Mouse (Mus musculus): Measurements from ENCODE around the gene Pum2. TPM values are rescaled to one million over a fixed set of nuclear protein-coding genes. Genes with fewer than 3 reads are reported as not detected.
"Not testable (repeated sequence)": the region's sequence is repeated elsewhere in the genome, so short reads cannot be mapped to it uniquely, and the experiment has no call there.

Pum2 gene
- polyA plus RNA-seq, 1 experiment from 2014 or later, result 22.6 TPM

DNA sequence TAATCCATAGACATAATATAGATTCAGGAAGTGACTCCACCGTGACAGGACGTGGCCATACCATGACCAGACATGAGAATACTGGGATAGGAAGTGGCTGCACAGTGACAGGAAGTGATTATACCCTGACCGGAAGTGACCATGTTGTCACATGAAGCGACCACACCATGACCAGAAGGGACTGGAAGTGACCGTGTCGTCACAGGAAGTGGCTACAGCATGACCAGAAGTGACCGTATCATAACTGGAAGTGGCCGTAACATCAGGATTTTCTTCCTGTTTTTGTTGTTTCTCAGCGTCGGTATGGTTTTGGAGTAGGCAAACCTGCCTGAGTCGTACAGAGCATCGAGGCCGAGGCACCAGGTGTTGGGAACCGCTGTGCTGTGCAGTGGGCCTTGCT is 37.0 kb upstream of the Pum2 start:
- Histone ChIP-seq H3K9ac (ENCODE audit: low read length) (no peak overlapping the region), H3K4me1 (replicated peaks; ENCODE audit: control insufficient read depth, insufficient read depth) (no peaks in the 10 kb centered on the region), H3K27me3 (ENCODE audit: control insufficient read depth, insufficient read depth, low read length) (no peaks in the 10 kb centered on the region), H3K4me2 (replicated peaks; ENCODE audit: low read depth) (no peak overlapping the region), H3K27ac (replicated peaks) (no peak overlapping the region), H3K36me3 (ENCODE audit: control insufficient read depth, insufficient read depth, low read length) (no peaks in the 10 kb centered on the region), H3K9me3 (ENCODE audit: control insufficient read depth, low read length) (no peaks in the 10 kb centered on the region), H3K4me3 (ENCODE audit: low read depth, low read length) (no peak overlapping the region)
- peak; percentile 13 for DNase-seq (ENCODE audit: low spot score)
- ATAC-seq (ENCODE audit: low FRiP score, low TSS enrichment), result no peak
- no peak for TF ChIP-seq CTCF (IDR thresholded peaks at IDR 0.05; ENCODE audit: low read depth)
- TF ChIP-seq EP300 (optimal IDR thresholded peaks at IDR 0.05), result no peak
- 94% methylated on average over 14 of the region's 14 CpGs for WGBS

DNA sequence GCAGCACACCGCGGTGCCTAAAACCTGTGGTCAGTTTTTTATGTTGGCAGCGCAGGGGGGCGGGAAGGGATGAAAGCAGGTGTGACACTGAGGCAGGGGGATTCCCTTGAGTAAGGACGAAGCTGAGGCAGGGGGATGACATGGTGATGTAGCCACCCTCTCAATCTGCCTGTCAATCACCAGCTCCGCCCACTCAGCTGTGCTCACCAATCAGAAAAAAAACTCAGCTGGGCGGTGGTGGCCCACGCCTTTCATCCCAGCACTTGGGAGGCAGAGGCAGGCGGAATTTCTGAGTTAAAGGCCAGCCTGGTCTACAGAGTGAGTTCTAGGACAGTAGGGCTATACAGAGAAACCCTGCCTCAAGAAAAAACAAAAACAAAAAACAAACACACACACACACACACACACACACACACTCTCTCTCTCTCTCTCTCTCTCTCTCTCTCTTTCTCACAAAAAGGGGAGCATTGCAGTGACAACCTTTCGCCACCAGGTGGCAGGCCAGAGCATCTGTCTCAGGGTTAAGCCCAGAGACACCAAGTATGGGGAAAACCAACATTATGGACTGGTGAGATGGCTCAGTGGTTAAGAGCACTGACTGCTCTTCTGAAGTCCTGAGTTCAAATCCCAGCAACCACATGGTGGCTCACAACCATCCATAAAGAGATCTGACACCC is 35.4 kb upstream of the Pum2 start:
- H3K27me3 ChIP-seq (ENCODE audit: control insufficient read depth, insufficient read depth, low read length); H3K9me3 ChIP-seq (ENCODE audit: control insufficient read depth, low read length); H3K27ac ChIP-seq (replicated peaks); H3K4me3 ChIP-seq (ENCODE audit: low read depth, low read length); H3K9ac ChIP-seq (ENCODE audit: low read length); ATAC-seq (ENCODE audit: low FRiP score, low TSS enrichment); H3K36me3 ChIP-seq (ENCODE audit: control insufficient read depth, insufficient read depth, low read length); H3K4me1 ChIP-seq (replicated peaks; ENCODE audit: control insufficient read depth, insufficient read depth); H3K4me2 ChIP-seq (replicated peaks; ENCODE audit: low read depth): not testable (repeated sequence)
- DNase-seq (ENCODE audit: low spot score), result peak; percentile 79
- TF ChIP-seq CTCF (IDR thresholded peaks at IDR 0.05; ENCODE audit: low read depth), result peak; percentile 90
- WGBS, result 76% methylated on average over 10 of the region's 10 CpGs

DNA sequence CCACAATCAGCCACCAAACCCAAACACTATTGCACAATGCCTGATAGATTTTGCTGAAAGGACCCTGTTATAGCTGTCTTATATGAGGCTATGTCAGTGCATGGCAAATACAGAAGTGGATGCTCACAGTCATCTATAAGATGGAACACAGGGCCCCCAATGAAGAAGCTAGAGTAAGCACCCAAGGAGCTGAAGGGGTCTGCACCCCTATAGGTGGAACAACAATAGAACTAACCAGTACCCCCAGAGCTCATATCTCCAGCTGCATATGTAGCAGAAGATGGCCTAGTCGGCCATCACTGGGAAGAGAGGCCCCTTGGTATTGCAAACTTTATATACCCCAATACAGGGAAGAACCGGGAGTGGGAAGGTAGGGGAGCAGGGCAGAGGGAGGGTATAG is 33.7 kb upstream of the Pum2 start:
- not testable (repeated sequence) for ATAC-seq (ENCODE audit: low FRiP score, low TSS enrichment); H3K27me3 ChIP-seq (ENCODE audit: control insufficient read depth, insufficient read depth, low read length); DNase-seq (ENCODE audit: low spot score); H3K4me1 ChIP-seq (replicated peaks; ENCODE audit: control insufficient read depth, insufficient read depth); H3K9me3 ChIP-seq (ENCODE audit: control insufficient read depth, low read length); H3K9ac ChIP-seq (ENCODE audit: low read length); H3K36me3 ChIP-seq (ENCODE audit: control insufficient read depth, insufficient read depth, low read length); H3K27ac ChIP-seq (replicated peaks)
- 1% methylated on average over 2 of the region's 2 CpGs for WGBS
- Histone ChIP-seq H3K4me3 (ENCODE audit: low read depth, low read length) (peak overlapping the region; percentile 89), H3K4me2 (replicated peaks; ENCODE audit: low read depth) (peak overlapping the region; percentile 52)

- under 1% methylated on average over 46 of the region's 47 CpGs for WGBS
- peak overlapping the region; percentile 89 for H3K4me3 ChIP-seq (ENCODE audit: low read depth, low read length)
- H3K27me3 ChIP-seq (ENCODE audit: control insufficient read depth, insufficient read depth, low read length), result no peaks in the 10 kb centered on the region
- peak; percentile 97 for DNase-seq (ENCODE audit: low spot score)
- no peaks in the 10 kb centered on the region for H3K36me3 ChIP-seq (ENCODE audit: control insufficient read depth, insufficient read depth, low read length)
- H3K27ac ChIP-seq (replicated peaks), result peak overlapping the region; percentile 98
- H3K4me1 ChIP-seq (replicated peaks; ENCODE audit: control insufficient read depth, insufficient read depth), result no peaks in the 10 kb centered on the region
- TF ChIP-seq CTCF (IDR thresholded peaks at IDR 0.05; ENCODE audit: low read depth) (peak; percentile 34; the same call in 1 of the 2 replicates), EP300 (optimal IDR thresholded peaks at IDR 0.05) (no peak)
- H3K9me3 ChIP-seq (ENCODE audit: control insufficient read depth, low read length), result no peaks in the 10 kb centered on the region
- peak overlapping the region; percentile 59 for H3K4me2 ChIP-seq (replicated peaks; ENCODE audit: low read depth)
- H3K9ac ChIP-seq (ENCODE audit: low read length), result peak overlapping the region; percentile 96
- peak; percentile 98 for ATAC-seq (ENCODE audit: low FRiP score, low TSS enrichment)
Measured at GRCm38 (mm10) chr12:8640711-8641424, 33.1 kb upstream of the Pum2 start.

- ATAC-seq (ENCODE audit: low FRiP score, low TSS enrichment), result 0 out of 2 replicates have a peak, but pooled peaks have one; percentile 8
- H3K27me3 ChIP-seq (ENCODE audit: control insufficient read depth, insufficient read depth, low read length), result no peaks in the 10 kb centered on the region
- 7% methylated on average over 10 of the region's 10 CpGs for WGBS
- DNase-seq (ENCODE audit: low spot score), result no peak
- peak overlapping the region; percentile 59 for H3K4me2 ChIP-seq (replicated peaks; ENCODE audit: low read depth)
- H3K36me3 ChIP-seq (ENCODE audit: control insufficient read depth, insufficient read depth, low read length), result no peaks in the 10 kb centered on the region
- no peaks in the 10 kb centered on the region for H3K4me1 ChIP-seq (replicated peaks; ENCODE audit: control insufficient read depth, insufficient read depth)
- TF ChIP-seq EP300 (optimal IDR thresholded peaks at IDR 0.05) (no peak), CTCF (IDR thresholded peaks at IDR 0.05; ENCODE audit: low read depth) (no peak)
- H3K9ac ChIP-seq (ENCODE audit: low read length), result peak overlapping the region; percentile 96
- H3K4me3 ChIP-seq (ENCODE audit: low read depth, low read length), result peak overlapping the region; percentile 89
- no peaks in the 10 kb centered on the region for H3K9me3 ChIP-seq (ENCODE audit: control insufficient read depth, low read length)
- H3K27ac ChIP-seq (replicated peaks), result no peak overlapping the region; the same call in 1 of the 2 replicates
Measured at GRCm38 (mm10) chr12:8641425-8641735, 32.6 kb upstream of the Pum2 start.

DNA sequence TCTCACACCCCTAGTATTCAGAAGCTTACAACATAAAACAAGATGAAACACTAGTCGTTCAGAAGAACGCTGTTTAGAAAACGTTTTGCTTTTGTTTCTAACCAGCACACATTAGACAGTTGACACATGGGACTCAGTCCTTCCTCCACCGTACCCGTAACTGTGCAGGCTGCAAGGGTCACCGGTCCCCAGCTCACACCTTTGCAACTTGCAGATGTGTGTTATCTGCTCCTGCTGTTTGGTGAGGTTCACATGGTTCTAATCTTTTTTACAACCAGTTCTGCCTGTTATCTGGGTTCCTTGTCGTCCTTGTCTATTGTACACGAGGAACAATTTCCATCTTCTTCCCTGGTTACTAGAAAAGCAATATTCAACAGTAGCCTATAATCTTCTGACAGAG is 25.7 kb upstream of the Pum2 start:
- H3K4me1 ChIP-seq (replicated peaks; ENCODE audit: control insufficient read depth, insufficient read depth); H3K27me3 ChIP-seq (ENCODE audit: control insufficient read depth, insufficient read depth, low read length); DNase-seq (ENCODE audit: low spot score); H3K4me2 ChIP-seq (replicated peaks; ENCODE audit: low read depth); H3K9me3 ChIP-seq (ENCODE audit: control insufficient read depth, low read length); H3K27ac ChIP-seq (replicated peaks); H3K36me3 ChIP-seq (ENCODE audit: control insufficient read depth, insufficient read depth, low read length); H3K9ac ChIP-seq (ENCODE audit: low read length); ATAC-seq (ENCODE audit: low FRiP score, low TSS enrichment); H3K4me3 ChIP-seq (ENCODE audit: low read depth, low read length): not testable (repeated sequence)
- WGBS, result 50% methylated on average over 8 of the region's 8 CpGs

DNA sequence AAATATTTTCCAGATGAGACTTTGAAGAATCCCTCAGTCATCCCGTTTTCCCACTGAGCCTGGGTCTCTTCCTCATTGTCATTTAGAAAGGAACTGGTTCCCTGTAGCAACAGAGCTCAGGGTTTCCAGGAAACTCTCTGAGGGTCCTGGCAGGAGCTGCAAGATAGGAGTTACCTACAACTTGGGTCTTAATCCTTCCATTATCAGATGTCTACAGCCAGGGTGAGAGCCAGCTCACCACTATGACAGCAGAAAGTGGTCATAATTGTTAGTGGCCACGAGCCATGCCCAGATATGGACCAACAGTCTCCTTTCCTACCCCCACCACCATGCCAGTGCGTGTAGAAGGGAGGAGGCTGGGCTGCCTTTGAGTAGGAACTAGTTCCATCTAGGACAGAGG is 23.9 kb upstream of the Pum2 start:
- not testable (repeated sequence) for H3K27ac ChIP-seq (replicated peaks); H3K4me1 ChIP-seq (replicated peaks; ENCODE audit: control insufficient read depth, insufficient read depth); DNase-seq (ENCODE audit: low spot score); H3K4me2 ChIP-seq (replicated peaks; ENCODE audit: low read depth); H3K9ac ChIP-seq (ENCODE audit: low read length); H3K27me3 ChIP-seq (ENCODE audit: control insufficient read depth, insufficient read depth, low read length); H3K9me3 ChIP-seq (ENCODE audit: control insufficient read depth, low read length); H3K4me3 ChIP-seq (ENCODE audit: low read depth, low read length); H3K36me3 ChIP-seq (ENCODE audit: control insufficient read depth, insufficient read depth, low read length); ATAC-seq (ENCODE audit: low FRiP score, low TSS enrichment)
- 53% methylated on average over 3 of the region's 3 CpGs for WGBS
